Mouse (Mus musculus): ENCODE data around the gene Gm21719. TPM values are rescaled to one million over a fixed set of nuclear protein-coding genes. Genes with fewer than 3 reads are reported as not detected.
"Not testable (repeated sequence)": the region's sequence is repeated elsewhere in the genome, so short reads cannot be mapped to it uniquely, and the experiment has no call there.

Gene Gm21719
- polyA plus RNA-seq (2014; fragmentation: Nextera tagmentation; extraction: Ambion mirVana), result not detected in 2 replicates

- not testable (repeated sequence) for H3K27ac ChIP-seq (ENCODE audit: low read depth, low read length); DNase-seq (ENCODE audit: low spot score); ATAC-seq (ENCODE audit: insufficient read depth, low FRiP score, low TSS enrichment); H3K36me3 ChIP-seq (ENCODE audit: control insufficient read depth, insufficient read depth, low read length); H3K9me3 ChIP-seq (ENCODE audit: control insufficient read depth, low read length); H3K4me2 ChIP-seq (ENCODE audit: low read depth); H3K9ac ChIP-seq (ENCODE audit: low read length); H3K4me3 ChIP-seq (ENCODE audit: low read depth, low read length); H3K4me1 ChIP-seq (ENCODE audit: control insufficient read depth, insufficient read depth, low read length); H3K27me3 ChIP-seq (ENCODE audit: control insufficient read depth, insufficient read depth, low read length)
- WGBS, result 100% methylated on average over 1 of the region's 1 CpGs
Observed at GRCm38 (mm10) chrY:6682772-6683171, at the start of gene Gm21719. Gene Gm21719 (minus strand): TSS chrY:6682872.

Other genes starting within 250 kb of the Gm21719 start
- gene Gm28919, start 99.3 kb downstream of the Gm21719 start, polyA plus RNA-seq (2014; fragmentation: Nextera tagmentation; extraction: Ambion mirVana), result not detected in 2 replicates
- gene Gm20830, start 235.4 kb upstream of the Gm21719 start, polyA plus RNA-seq (2014; fragmentation: Nextera tagmentation; extraction: Ambion mirVana), result not detected in 2 replicates

All from neural tube, embryonic 11.5 days (tissue).